In the genomic region with DNA sequence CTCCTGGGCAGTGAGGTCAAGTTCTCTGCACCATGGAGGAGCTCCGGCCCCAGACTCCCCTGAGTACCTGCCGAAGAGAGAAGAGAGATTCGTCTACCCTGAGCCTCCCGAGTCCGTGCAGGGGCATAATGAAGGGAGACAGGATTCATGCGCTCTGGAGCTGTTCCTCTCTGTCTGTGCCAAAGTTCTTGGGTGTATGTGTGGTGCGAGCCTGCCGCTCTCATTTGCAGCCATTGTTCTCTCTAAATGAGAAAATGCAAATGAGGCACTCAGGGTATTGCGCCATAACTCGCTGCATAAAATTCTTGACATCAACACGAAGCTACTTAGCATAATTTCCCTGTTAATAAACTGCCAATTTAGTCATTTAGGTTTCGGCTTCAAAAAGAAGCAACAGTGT, we compare ENCODE assay signal across 19 mouse cellular contexts.
DNase-seq lines count a peak whose midpoint lies in the region; ATAC-seq and TF ChIP-seq lines count a peak whose summit lies in the region.
"Had no signal": no experiment of that assay in that cellular context is flagged by ENCODE, and none has a peak within 500 bp of the region (broad histone marks: within the 10 kb centered on the region; RNA-seq: fewer than 3 reads in every experiment).

No protein-coding gene starts in this region.

- H3K27ac ChIP-seq in forebrain, embryonic 13.5 days: no peak overlapping the region
- no peak overlapping the region for H3K27ac ChIP-seq in forebrain, embryonic 10.5 days
- peak overlapping the region; percentile 42 for H3K27ac ChIP-seq in midbrain, embryonic 14.5 days (replicated peaks; ENCODE audit: low read depth, low read length)
- H3K27ac ChIP-seq in midbrain, embryonic 10.5 days (replicated peaks): no peak overlapping the region
- 0 out of 2 replicates have a peak overlapping the region, but pooled peaks have one; percentile 45 for H3K27ac ChIP-seq in forebrain, embryonic 15.5 days (replicated peaks)
- no peak overlapping the region for H3K27ac ChIP-seq in midbrain, embryonic 16.5 days (ENCODE audit: low read length)
- H3K27ac ChIP-seq in liver, postnatal 0 days (ENCODE audit: low read depth): no peak overlapping the region
- H3K27ac ChIP-seq: embryonic facial prominence, embryonic 13.5 days; heart, embryonic 10.5 days; kidney, postnatal 0 days; layer of hippocampus, adult 2 months; limb, embryonic 10.5 days; stomach, postnatal 0 days had no signal

- no peak for TF ChIP-seq EP300 in liver, postnatal 0 days (IDR thresholded peaks at IDR 0.05; ENCODE audit: low read depth)

- TF ChIP-seq CTCF in liver, postnatal 0 days (IDR thresholded peaks at IDR 0.05; ENCODE audit: low read depth): no peak

- H3K9me3 ChIP-seq in forebrain, embryonic 13.5 days (replicated peaks): no peaks in the 10 kb centered on the region
- no peaks in the 10 kb centered on the region for H3K9me3 ChIP-seq in forebrain, embryonic 10.5 days
- H3K9me3 ChIP-seq in midbrain, embryonic 14.5 days (ENCODE audit: control insufficient read depth, low read length): no peaks in the 10 kb centered on the region
- H3K9me3 ChIP-seq in midbrain, embryonic 10.5 days (replicated peaks): no peaks in the 10 kb centered on the region
- H3K9me3 ChIP-seq in forebrain, embryonic 15.5 days: no peaks in the 10 kb centered on the region
- H3K9me3 ChIP-seq in midbrain, embryonic 16.5 days (replicated peaks; ENCODE audit: control insufficient read depth, low read length, poor library complexity, severe bottlenecking): no peaks in the 10 kb centered on the region
- H3K9me3 ChIP-seq in liver, postnatal 0 days (ENCODE audit: low read length): no peaks in the 10 kb centered on the region
- H3K9me3 ChIP-seq: embryonic facial prominence, embryonic 13.5 days; heart, embryonic 10.5 days; limb, embryonic 10.5 days had no signal

- H3K4me2 ChIP-seq in forebrain, embryonic 13.5 days: peak overlapping the region; percentile 36
- no peak overlapping the region for H3K4me2 ChIP-seq in midbrain, embryonic 14.5 days (ENCODE audit: low read length)
- H3K4me2 ChIP-seq in forebrain, embryonic 15.5 days (replicated peaks): peak overlapping the region; percentile 18; the same call in 1 of the 2 replicates
- no peak overlapping the region for H3K4me2 ChIP-seq in midbrain, embryonic 16.5 days (ENCODE audit: low read length)
- H3K4me2 ChIP-seq in liver, postnatal 0 days (ENCODE audit: low read depth, low read length): no peak overlapping the region
- H3K4me2 ChIP-seq: embryonic facial prominence, embryonic 13.5 days had no signal

- H3K9ac ChIP-seq in forebrain, embryonic 13.5 days: no peak overlapping the region
- H3K9ac ChIP-seq in midbrain, embryonic 14.5 days (replicated peaks; ENCODE audit: low read length): no peak overlapping the region
- no peak overlapping the region for H3K9ac ChIP-seq in forebrain, embryonic 15.5 days (replicated peaks)
- H3K9ac ChIP-seq in midbrain, embryonic 16.5 days (ENCODE audit: low read depth, low read length): no peak overlapping the region
- no peak overlapping the region for H3K9ac ChIP-seq in liver, postnatal 0 days (replicated peaks)
- H3K9ac ChIP-seq: embryonic facial prominence, embryonic 13.5 days had no signal

- H3K4me1 ChIP-seq in forebrain, embryonic 13.5 days: peaks cover 21% of the 10 kb centered on the region
- peaks cover 13% of the 10 kb centered on the region; the same call in 1 of the 2 replicates for H3K4me1 ChIP-seq in forebrain, embryonic 10.5 days
- 0 out of 2 replicates have a peak, but pooled peaks cover 5% of the 10 kb centered on the region for H3K4me1 ChIP-seq in midbrain, embryonic 14.5 days (ENCODE audit: control insufficient read depth, insufficient read depth, low read length)
- H3K4me1 ChIP-seq in midbrain, embryonic 10.5 days: no peaks in the 10 kb centered on the region
- peaks cover 18% of the 10 kb centered on the region for H3K4me1 ChIP-seq in forebrain, embryonic 15.5 days
- H3K4me1 ChIP-seq in midbrain, embryonic 16.5 days (ENCODE audit: control insufficient read depth, insufficient read depth, low read length): no peaks in the 10 kb centered on the region
- H3K4me1 ChIP-seq in liver, postnatal 0 days (ENCODE audit: insufficient read depth): no peaks in the 10 kb centered on the region
- H3K4me1 ChIP-seq: heart, embryonic 10.5 days; megakaryocyte, embryonic 14.5 days had no signal

- H3K36me3 ChIP-seq in forebrain, embryonic 13.5 days (ENCODE audit: poor library complexity, severe bottlenecking): no peaks in the 10 kb centered on the region
- no peaks in the 10 kb centered on the region for H3K36me3 ChIP-seq in forebrain, embryonic 10.5 days (replicated peaks)
- H3K36me3 ChIP-seq in midbrain, embryonic 14.5 days (ENCODE audit: control insufficient read depth, insufficient read depth, low read length): no peaks in the 10 kb centered on the region
- no peaks in the 10 kb centered on the region for H3K36me3 ChIP-seq in midbrain, embryonic 10.5 days
- no peaks in the 10 kb centered on the region for H3K36me3 ChIP-seq in forebrain, embryonic 15.5 days
- no peaks in the 10 kb centered on the region for H3K36me3 ChIP-seq in midbrain, embryonic 16.5 days (ENCODE audit: control insufficient read depth, insufficient read depth, low read length)
- H3K36me3 ChIP-seq in liver, postnatal 0 days (replicated peaks; ENCODE audit: insufficient read depth, low read length): no peaks in the 10 kb centered on the region
- H3K36me3 ChIP-seq: embryonic facial prominence, embryonic 13.5 days; heart, embryonic 10.5 days; limb, embryonic 10.5 days had no signal

- ATAC-seq in forebrain, embryonic 13.5 days: peak; percentile 89
- no peak for ATAC-seq in midbrain, embryonic 14.5 days (ENCODE audit: low FRiP score, low TSS enrichment)
- peak; percentile 73 for ATAC-seq in forebrain, embryonic 15.5 days (replicated peaks)
- peak; percentile 51; the same call in 1 of the 2 replicates for ATAC-seq in midbrain, embryonic 16.5 days
- no peak for ATAC-seq in liver, postnatal 0 days
- ATAC-seq: CD4-positive, CD25-positive, alpha-beta regulatory T cell, adult 4 months had no signal

- WGBS in forebrain, embryonic 13.5 days: 23% methylated on average over 12 of the region's 12 CpGs
- 78% methylated on average over 12 of the region's 12 CpGs for WGBS in forebrain, embryonic 10.5 days
- 52% methylated on average over 12 of the region's 12 CpGs for WGBS in midbrain, embryonic 14.5 days
- 84% methylated on average over 12 of the region's 12 CpGs for whole genome bisulfite sequencing in midbrain, embryonic 10.5 days
- WGBS in forebrain, embryonic 15.5 days: 16% methylated on average over 12 of the region's 12 CpGs
- 44% methylated on average over 12 of the region's 12 CpGs for WGBS in midbrain, embryonic 16.5 days
- 75% methylated on average over 12 of the region's 12 CpGs for WGBS in liver, postnatal 0 days (ENCODE audit: insufficient replicate concordance)

- no peak for DNase-seq in forebrain, embryonic 10.5 days (ENCODE audit: extremely low spot score, low spot score)
- peak; percentile 62 for DNase-seq in midbrain, embryonic 14.5 days
- DNase-seq in midbrain, embryonic 10.5 days (ENCODE audit: low spot score): no peak
- DNase-seq in liver, postnatal 0 days: no peak
- no peak for DNase-seq in kidney, postnatal 14 days
- DNase-seq: cerebellum, adult 9-11 months; kidney, adult 11 months; lung, adult 18-20 months had no signal

- no peak overlapping the region for H3K4me3 ChIP-seq in forebrain, embryonic 13.5 days
- H3K4me3 ChIP-seq in forebrain, embryonic 10.5 days: no peak overlapping the region
- no peak overlapping the region for H3K4me3 ChIP-seq in midbrain, embryonic 14.5 days (replicated peaks; ENCODE audit: low read depth, low read length)
- H3K4me3 ChIP-seq in midbrain, embryonic 10.5 days: no peak overlapping the region
- H3K4me3 ChIP-seq in forebrain, embryonic 15.5 days: no peak overlapping the region
- H3K4me3 ChIP-seq in midbrain, embryonic 16.5 days (ENCODE audit: low read depth, low read length): no peak overlapping the region
- H3K4me3 ChIP-seq in liver, postnatal 0 days (ENCODE audit: low read depth, low read length): no peak overlapping the region
- H3K4me3 ChIP-seq: embryonic facial prominence, embryonic 13.5 days; heart, embryonic 10.5 days; layer of hippocampus, adult 2 months; limb, embryonic 10.5 days had no signal

- peaks cover 6% of the 10 kb centered on the region; the same call in 1 of the 2 replicates for H3K27me3 ChIP-seq in forebrain, embryonic 13.5 days
- H3K27me3 ChIP-seq in forebrain, embryonic 10.5 days (ENCODE audit: poor library complexity, severe bottlenecking): no peaks in the 10 kb centered on the region
- H3K27me3 ChIP-seq in midbrain, embryonic 14.5 days (ENCODE audit: control insufficient read depth, insufficient read depth, low read length): no peaks in the 10 kb centered on the region
- no peaks in the 10 kb centered on the region for H3K27me3 ChIP-seq in midbrain, embryonic 10.5 days (ENCODE audit: low read depth, poor library complexity, severe bottlenecking)
- H3K27me3 ChIP-seq in forebrain, embryonic 15.5 days: no peaks in the 10 kb centered on the region
- H3K27me3 ChIP-seq in midbrain, embryonic 16.5 days (ENCODE audit: control insufficient read depth, insufficient read depth, low read depth, low read length): no peaks in the 10 kb centered on the region
- no peaks in the 10 kb centered on the region for H3K27me3 ChIP-seq in liver, postnatal 0 days (ENCODE audit: insufficient read depth, low read length)
- H3K27me3 ChIP-seq: embryonic facial prominence, embryonic 13.5 days had no signal

Comparison
In these comparisons a context has a peak if more than half of its experiments do, and no peak if none do; other contexts are left out.
1. ATAC-seq: peak in forebrain, embryonic 13.5 days (single experiment), forebrain, embryonic 15.5 days (single experiment) and midbrain, embryonic 16.5 days (single experiment); none in midbrain, embryonic 14.5 days (single experiment) and liver, postnatal 0 days (single experiment).
2. H3K27ac ChIP-seq: peak in midbrain, embryonic 14.5 days (single experiment) and forebrain, embryonic 15.5 days (single experiment); none in forebrain, embryonic 13.5 days (single experiment), forebrain, embryonic 10.5 days (single experiment), midbrain, embryonic 10.5 days (single experiment), midbrain, embryonic 16.5 days (single experiment) and liver, postnatal 0 days (single experiment).
3. H3K4me2 ChIP-seq: peak in forebrain, embryonic 13.5 days (single experiment) and forebrain, embryonic 15.5 days (single experiment); none in midbrain, embryonic 14.5 days (single experiment), midbrain, embryonic 16.5 days (single experiment) and liver, postnatal 0 days (single experiment).